Mouse (Mus musculus) intestine, postnatal 0 days (tissue): ENCODE measurements around the gene 1600002K03Rik. TPM values are rescaled to one million over a fixed set of nuclear protein-coding genes. Genes with fewer than 3 reads are reported as not detected.

Experiments
- ATAC-seq: fragments of 200-750 bp; cut with Nextera tagmentation; 2 replicates; pipeline ENCODE4 v1.8.0; 2017; ENCODE audit warnings: mild to moderate bottlenecking, moderate TSS enrichment, moderate library complexity
- H3K27ac ChIP-seq: fragments of 300-500 bp; sonication (generic); 2 replicates; pipeline ENCODE4 v1.5.1; 2014; ENCODE audit warnings: mild to moderate bottlenecking, low read depth, low read length, moderate library complexity
- H3K27me3 ChIP-seq: fragments of 300-500 bp; sonication (generic); replicated peaks from 2 replicates; pipeline ENCODE4 v1.6.1; 2014; ENCODE audit warnings: low read length, mixed read lengths; ENCODE audit not compliant: control insufficient read depth, insufficient read depth
- H3K36me3 ChIP-seq: fragments of 300-500 bp; sonication (generic); 2 replicates; pipeline ENCODE4 v1.6.1; 2014; ENCODE audit warnings: mild to moderate bottlenecking, moderate library complexity; ENCODE audit not compliant: control insufficient read depth, insufficient read depth
- H3K4me1 ChIP-seq: fragments of 300-500 bp; sonication (generic); replicated peaks from 2 replicates; pipeline ENCODE4 v1.6.1; 2014; ENCODE audit warnings: antibody characterized with exemption, low read length, mixed read lengths; ENCODE audit not compliant: control insufficient read depth, insufficient read depth
- H3K4me2 ChIP-seq: fragments of 300-500 bp; sonication (generic); replicated peaks from 2 replicates; pipeline ENCODE4 v1.6.1; 2014; ENCODE audit warnings: low read depth, mild to moderate bottlenecking, moderate library complexity
- H3K4me3 ChIP-seq: fragments of 300-500 bp; sonication (generic); 2 replicates; pipeline ENCODE4 v1.5.1; 2014; ENCODE audit warnings: low read depth, low read length
- H3K9ac ChIP-seq: fragments of 300-500 bp; sonication (generic); 2 replicates; pipeline ENCODE4 v1.6.1; 2014; ENCODE audit warnings: mild to moderate bottlenecking, low read depth, low read length
- H3K9me3 ChIP-seq: fragments of 300-500 bp; sonication (generic); 2 replicates; pipeline ENCODE4 v1.6.1; 2016; ENCODE audit warnings: mixed run types; ENCODE audit not compliant: control insufficient read depth
- CTCF ChIP-seq: sonication (generic); IDR thresholded peaks from 2 replicates; pipeline ENCODE4 v1.5.1; 2016; ENCODE audit warnings: low read depth, mild to moderate bottlenecking, control low read depth, antibody characterized with exemption, moderate library complexity
- WGBS: fragments of 180-500 bp; shearing (Covaris S2); extraction: QIAGEN DNeasy Blood & Tissue Kit; methylation state at CpG from one replicate; pipeline ENCODE4 v1.1.7; 2014; 5-methylcytosine and 5-hydroxymethylcytosine counted together
- polyA plus RNA-seq: library from polyadenylated mRNA; unstranded; fragments of >200 nt; fragmentation: Nextera tagmentation; extraction: Ambion mirVana; gene quantifications from 2 replicates; pipeline ENCODE4 v1.2.1, GENCODE M21; 2015

1600002K03Rik gene
- polyA plus RNA-seq, 1 experiment from 2014 or later, result 13.9 TPM

- Histone ChIP-seq H3K27ac (peak overlapping the region; percentile 92), H3K4me2 (peak overlapping the region; percentile 69), H3K36me3 (peaks cover 29% of the 10 kb centered on the region), H3K27me3 (no peaks in the 10 kb centered on the region), H3K4me1 (peaks cover 37% of the 10 kb centered on the region), H3K4me3 (peak overlapping the region; percentile 26), H3K9ac (no peak overlapping the region; the same call in 1 of the 2 replicates), H3K9me3 (no peaks in the 10 kb centered on the region)
- WGBS, result under 1% methylated on average over 55 of the region's 55 CpGs
- TF ChIP-seq CTCF, result peak; percentile 16
- ATAC-seq, result peak; percentile 59
These were observed 12.9 kb upstream of the 1600002K03Rik start for GRCm38 (mm10) chr10:80159561-80160454.

DNA sequence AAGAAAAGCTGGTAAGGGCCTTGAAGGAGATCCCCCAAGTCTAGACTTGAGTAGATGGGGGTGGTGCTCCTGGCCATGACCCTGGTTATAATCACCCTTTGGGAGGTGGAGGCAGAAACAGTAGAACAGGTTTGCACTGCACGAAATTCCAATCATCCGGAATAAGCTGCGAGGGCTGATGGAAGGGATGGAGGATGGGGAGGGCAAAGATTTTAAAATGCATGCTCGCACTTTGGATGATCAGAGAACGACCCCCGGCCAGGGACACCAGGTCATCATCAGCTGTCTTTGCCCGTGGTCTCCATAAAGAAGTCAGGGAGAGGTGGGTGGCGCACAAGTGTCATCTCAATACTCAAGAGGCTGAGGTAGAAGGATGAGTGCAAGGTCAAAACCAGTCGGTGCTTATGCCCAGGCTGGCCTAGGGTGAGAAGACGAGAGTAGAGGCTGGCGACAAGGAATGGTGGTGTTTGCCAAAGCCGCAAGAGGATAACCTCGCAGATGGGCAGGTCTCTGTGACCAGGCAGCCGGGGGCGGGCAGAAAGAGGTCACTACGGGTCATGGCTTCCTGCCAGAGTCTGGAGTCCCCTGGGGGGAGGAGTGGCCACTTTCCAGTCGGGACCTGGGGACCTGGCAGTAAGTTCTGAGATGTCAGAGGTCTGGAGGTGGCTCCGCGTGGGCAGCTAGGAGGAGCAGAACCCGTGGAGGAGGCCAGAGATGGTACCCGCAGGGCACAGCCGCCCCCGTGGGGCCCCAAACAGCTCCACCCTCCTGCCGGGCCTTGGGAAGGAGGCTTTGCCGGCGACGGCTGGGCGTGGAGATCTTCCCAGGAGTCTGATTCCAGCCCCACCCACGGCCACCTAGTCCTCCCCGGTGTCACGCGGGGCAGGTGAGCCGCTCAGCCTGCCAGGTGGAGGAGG, 12.0 kb upstream of the 1600002K03Rik start:
- no peaks in the 10 kb centered on the region for H3K27me3 ChIP-seq
- peak overlapping the region; percentile 26 for H3K4me3 ChIP-seq
- no peaks in the 10 kb centered on the region for H3K9me3 ChIP-seq
- peak overlapping the region; percentile 69 for H3K4me2 ChIP-seq
- peaks cover 43% of the 10 kb centered on the region for H3K4me1 ChIP-seq
- 2% methylated on average over 33 of the region's 33 CpGs for WGBS
- TF ChIP-seq CTCF, result no peak; the same call in 1 of the 2 replicates
- peak overlapping the region; percentile 27 for H3K9ac ChIP-seq
- H3K27ac ChIP-seq, result peak overlapping the region; percentile 92
- peak; percentile 50 for ATAC-seq
- H3K36me3 ChIP-seq, result peaks cover 20% of the 10 kb centered on the region

- Histone ChIP-seq H3K9ac (peak overlapping the region; percentile 27), H3K9me3 (no peaks in the 10 kb centered on the region), H3K27me3 (no peaks in the 10 kb centered on the region), H3K4me2 (peak overlapping the region; percentile 69), H3K27ac (peak overlapping the region; percentile 92), H3K36me3 (peaks cover 10% of the 10 kb centered on the region), H3K4me3 (peak overlapping the region; percentile 26), H3K4me1 (peaks cover 45% of the 10 kb centered on the region)
- 0 out of 2 replicates have a peak, but pooled peaks have one; percentile 2 for ATAC-seq
- WGBS, result 5% methylated on average over 7 of the region's 7 CpGs
- TF ChIP-seq CTCF, result no peak
These were observed 11.1 kb upstream of the 1600002K03Rik start for GRCm38 (mm10) chr10:80161522-80162242.

DNA sequence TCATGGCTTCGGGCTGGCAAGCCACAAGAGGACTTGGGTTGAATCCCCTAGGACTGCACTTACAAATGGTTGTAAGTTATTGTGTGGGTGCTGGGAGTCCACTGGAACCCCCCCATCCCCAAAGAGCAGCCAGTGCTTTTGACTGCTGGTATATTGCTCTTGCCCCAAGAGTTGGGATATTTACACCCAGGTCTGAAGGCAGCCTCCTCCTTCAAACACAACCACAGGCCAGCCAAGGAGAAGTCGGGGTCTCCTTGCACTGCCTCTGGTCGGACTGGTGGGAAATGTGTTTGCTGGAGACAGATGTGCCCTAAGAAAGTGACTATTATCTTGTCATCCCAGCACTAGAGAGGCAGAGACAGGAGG, 10.5 kb upstream of the 1600002K03Rik start:
- 84% methylated on average over 3 of the region's 3 CpGs for WGBS
- H3K4me1 ChIP-seq, result peaks cover 42% of the 10 kb centered on the region
- ATAC-seq, result no peak

DNA sequence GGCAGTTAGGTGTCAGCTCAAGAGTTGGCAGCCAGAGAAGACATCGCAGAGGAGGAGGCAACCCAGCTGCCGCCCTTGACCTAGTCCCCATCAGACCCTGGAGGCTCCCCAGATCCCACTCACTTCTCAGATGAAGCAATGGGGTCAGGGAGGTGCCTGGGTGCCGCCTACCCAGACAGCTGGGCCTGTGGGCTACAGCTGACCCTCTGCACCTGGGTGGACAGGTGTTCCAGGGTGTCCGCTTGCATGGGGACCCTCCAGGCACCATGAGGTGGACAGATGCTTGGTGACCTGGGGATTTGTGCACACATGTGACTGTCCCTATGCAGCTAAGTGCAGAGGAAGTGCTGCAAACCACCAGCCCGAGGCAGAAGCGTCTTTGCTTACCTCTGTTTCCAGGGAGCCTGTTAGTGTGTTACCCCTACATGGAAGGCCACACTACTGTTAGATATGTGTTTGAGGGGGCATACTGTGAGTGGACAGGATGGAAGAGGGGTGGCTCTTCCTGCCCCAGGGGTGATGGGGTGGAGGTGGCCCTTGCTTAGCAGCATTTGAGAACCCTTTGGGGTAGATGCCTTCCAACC, 9.9 kb upstream of the 1600002K03Rik start:
- TF ChIP-seq CTCF, result no peak
- no peak overlapping the region for H3K9ac ChIP-seq
- ATAC-seq, result no peak
- peaks cover 39% of the 10 kb centered on the region for H3K4me1 ChIP-seq
- H3K4me3 ChIP-seq, result no peak overlapping the region
- H3K36me3 ChIP-seq, result no peaks in the 10 kb centered on the region
- no peaks in the 10 kb centered on the region for H3K27me3 ChIP-seq
- H3K4me2 ChIP-seq, result no peak overlapping the region
- 0 out of 2 replicates have a peak overlapping the region, but pooled peaks have one; percentile 92 for H3K27ac ChIP-seq
- no peaks in the 10 kb centered on the region for H3K9me3 ChIP-seq
- WGBS, result 76% methylated on average over 6 of the region's 6 CpGs

More for the DNA sequence above, 10.5 kb upstream of the 1600002K03Rik start:
- H3K4me3 ChIP-seq, result no peak overlapping the region
- no peaks in the 10 kb centered on the region for H3K27me3 ChIP-seq
- TF ChIP-seq CTCF, result no peak
- peaks cover 4% of the 10 kb centered on the region for H3K36me3 ChIP-seq
- H3K4me2 ChIP-seq, result no peak overlapping the region
- H3K27ac ChIP-seq, result peak overlapping the region; percentile 92; the same call in 1 of the 2 replicates
- H3K9me3 ChIP-seq, result no peaks in the 10 kb centered on the region
- H3K9ac ChIP-seq, result no peak overlapping the region
